Mouse (Mus musculus) hindbrain, embryonic 11.5 days (tissue): ENCODE measurements around the gene Rab3a. TPM values are rescaled to one million over a fixed set of nuclear protein-coding genes. Genes with fewer than 3 reads are reported as not detected.

Experiments used
- ATAC-seq: fragments of 200-750 bp; cut with Nextera tagmentation; 2 replicates; pipeline ENCODE4 v1.8.0; 2017; ENCODE audit warnings: mild to moderate bottlenecking, moderate TSS enrichment, moderate library complexity; ENCODE audit not compliant: low FRiP score
- DNase-seq: peaks from one replicate; pipeline ENCODE4 v3.0.0-alpha.2; 2015; ENCODE audit warnings: low spot score
- H3K27ac ChIP-seq: fragments of 300-500 bp; sonication (generic); 2 replicates; pipeline ENCODE4 v1.5.1; 2014; ENCODE audit warnings: mild to moderate bottlenecking, low read depth, low read length
- H3K27me3 ChIP-seq: fragments of 300-500 bp; sonication (generic); 2 replicates; pipeline ENCODE4 v1.6.1; 2014; ENCODE audit warnings: mild to moderate bottlenecking, low read length, moderate library complexity, mixed read lengths; ENCODE audit not compliant: control insufficient read depth, insufficient read depth
- H3K36me3 ChIP-seq: fragments of 300-500 bp; sonication (generic); 2 replicates; pipeline ENCODE4 v1.6.1; 2014; ENCODE audit warnings: mild to moderate bottlenecking, low read length, moderate library complexity, mixed read lengths; ENCODE audit not compliant: control insufficient read depth, insufficient read depth
- H3K4me1 ChIP-seq: fragments of 300-500 bp; sonication (generic); replicated peaks from 2 replicates; pipeline ENCODE4 v1.6.1; 2014; ENCODE audit warnings: low read length, mixed read lengths; ENCODE audit not compliant: control insufficient read depth, insufficient read depth
- H3K4me2 ChIP-seq: fragments of 300-500 bp; sonication (generic); replicated peaks from 2 replicates; pipeline ENCODE4 v1.6.1; 2014; ENCODE audit warnings: mild to moderate bottlenecking, low read depth, low read length
- H3K4me3 ChIP-seq: fragments of 300-500 bp; sonication (generic); 2 replicates; pipeline ENCODE4 v1.5.1; 2014; ENCODE audit warnings: low read depth, low read length
- H3K9ac ChIP-seq: fragments of 300-500 bp; sonication (generic); 2 replicates; pipeline ENCODE4 v1.6.1; 2014; ENCODE audit warnings: low read depth, low read length
- H3K9me3 ChIP-seq: fragments of 300-500 bp; sonication (generic); 2 replicates; pipeline ENCODE4 v1.6.1; 2016; ENCODE audit warnings: low read length; ENCODE audit not compliant: control insufficient read depth
- WGBS: fragments of 180-500 bp; shearing (Covaris S2); extraction: QIAGEN DNeasy Blood & Tissue Kit; methylation state at CpG from one replicate; pipeline ENCODE4 v1.1.7; 2014; 5-methylcytosine and 5-hydroxymethylcytosine counted together
- polyA plus RNA-seq: library from polyadenylated mRNA; unstranded; fragments of >200 nt; fragmentation: Nextera tagmentation; extraction: Ambion mirVana; gene quantifications from 2 replicates; pipeline ENCODE4 v1.2.1, GENCODE M21; 2014

The Rab3a gene
- polyA plus RNA-seq, 1 experiment from 2014 or later, result 91.5 TPM

- peak; percentile 20; the same call in 1 of the 2 replicates for ATAC-seq
- Histone ChIP-seq H3K36me3 (peaks cover 7% of the 10 kb centered on the region; the same call in 1 of the 2 replicates), H3K27me3 (no peaks in the 10 kb centered on the region), H3K4me3 (peak overlapping the region; percentile 17; the same call in 1 of the 2 replicates), H3K9me3 (no peaks in the 10 kb centered on the region), H3K27ac (no peak overlapping the region), H3K9ac (peak overlapping the region; percentile 31; the same call in 1 of the 2 replicates), H3K4me1 (peaks cover 8% of the 10 kb centered on the region), H3K4me2 (peak overlapping the region; percentile 42)
- 9% methylated on average over 21 of the region's 21 CpGs for WGBS
- peak; percentile 53 for DNase-seq
Observed at GRCm38 (mm10) chr8:70766571-70767440, 12.3 kb downstream of the Rab3a start.

- 79% methylated on average over 6 of the region's 6 CpGs for WGBS
- DNase-seq, result no peak
- Histone ChIP-seq H3K36me3 (peaks cover 7% of the 10 kb centered on the region; the same call in 1 of the 2 replicates), H3K9ac (no peak overlapping the region), H3K27ac (no peak overlapping the region), H3K4me2 (no peak overlapping the region), H3K27me3 (no peaks in the 10 kb centered on the region), H3K4me3 (no peak overlapping the region), H3K9me3 (no peaks in the 10 kb centered on the region), H3K4me1 (peaks cover 8% of the 10 kb centered on the region)
- no peak for ATAC-seq
Observed at GRCm38 (mm10) chr8:70767503-70767902, 13.0 kb downstream of the Rab3a start.

- no peak overlapping the region for H3K27ac ChIP-seq
- 95% methylated on average over 32 of the region's 32 CpGs for WGBS
- H3K27me3 ChIP-seq, result no peaks in the 10 kb centered on the region
- DNase-seq (no peak), ATAC-seq (no peak)
- H3K9me3 ChIP-seq, result no peaks in the 10 kb centered on the region
- H3K4me2 ChIP-seq, result no peak overlapping the region
- no peak overlapping the region for H3K9ac ChIP-seq
- H3K4me3 ChIP-seq, result no peak overlapping the region
- peaks cover 7% of the 10 kb centered on the region; the same call in 1 of the 2 replicates for H3K36me3 ChIP-seq
- H3K4me1 ChIP-seq, result peaks cover 8% of the 10 kb centered on the region
Observed at GRCm38 (mm10) chr8:70768231-70768776, 13.8 kb downstream of the Rab3a start.

GRCm38 (mm10) chr8:70768956-70769355 lies 14.5 kb downstream of the Rab3a start:
- no peaks in the 10 kb centered on the region for H3K9me3 ChIP-seq
- no peak overlapping the region for H3K9ac ChIP-seq
- peaks cover 8% of the 10 kb centered on the region for H3K4me1 ChIP-seq
- no peak overlapping the region for H3K4me2 ChIP-seq
- no peaks in the 10 kb centered on the region for H3K27me3 ChIP-seq
- no peak overlapping the region for H3K27ac ChIP-seq
- ATAC-seq (peak; percentile 26), DNase-seq (no peak)
- WGBS, result 86% methylated on average over 16 of the region's 16 CpGs
- peaks cover 7% of the 10 kb centered on the region; the same call in 1 of the 2 replicates for H3K36me3 ChIP-seq
- no peak overlapping the region for H3K4me3 ChIP-seq

- no peak overlapping the region for H3K9ac ChIP-seq
- H3K9me3 ChIP-seq, result no peaks in the 10 kb centered on the region
- H3K36me3 ChIP-seq, result peaks cover 7% of the 10 kb centered on the region; the same call in 1 of the 2 replicates
- DNase-seq (peak; percentile 98), ATAC-seq (peak; percentile 66)
- no peak overlapping the region for H3K27ac ChIP-seq
- no peak overlapping the region for H3K4me3 ChIP-seq
- peaks cover 8% of the 10 kb centered on the region for H3K4me1 ChIP-seq
- no peaks in the 10 kb centered on the region for H3K27me3 ChIP-seq
- WGBS, result 6% methylated on average over 26 of the region's 26 CpGs
- H3K4me2 ChIP-seq, result no peak overlapping the region
Observed at GRCm38 (mm10) chr8:70769359-70769758, 14.9 kb downstream of the Rab3a start.

DNA sequence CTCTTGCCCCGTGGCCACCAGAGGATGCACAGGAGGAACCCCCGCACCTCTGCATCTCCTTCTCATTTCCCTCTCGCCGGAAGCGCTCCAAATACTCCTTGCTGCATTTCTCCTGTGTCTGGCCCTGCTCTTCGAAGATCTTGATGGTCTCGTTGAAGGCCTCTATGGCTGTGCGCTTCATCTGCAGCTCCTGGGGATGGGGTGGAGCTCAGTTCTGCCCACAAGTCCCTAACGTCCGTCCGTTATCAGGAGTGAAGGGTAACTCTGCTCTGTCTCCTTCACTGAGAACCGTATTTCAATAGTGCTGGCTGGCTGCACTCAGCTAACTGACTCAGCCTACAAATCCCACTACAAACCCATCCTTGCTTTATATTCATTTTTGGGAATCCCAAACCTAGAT lies 15.4 kb downstream of the Rab3a start:
- DNase-seq (no peak), ATAC-seq (no peak)
- 67% methylated on average over 12 of the region's 12 CpGs for WGBS
- peaks cover 9% of the 10 kb centered on the region for H3K4me1 ChIP-seq
- no peak overlapping the region for H3K27ac ChIP-seq
- no peak overlapping the region for H3K4me2 ChIP-seq
- H3K4me3 ChIP-seq, result no peak overlapping the region
- H3K36me3 ChIP-seq, result peaks cover 7% of the 10 kb centered on the region; the same call in 1 of the 2 replicates
- H3K27me3 ChIP-seq, result no peaks in the 10 kb centered on the region
- H3K9ac ChIP-seq, result no peak overlapping the region; the same call in 1 of the 2 replicates
- H3K9me3 ChIP-seq, result no peaks in the 10 kb centered on the region

- Histone ChIP-seq H3K4me2 (no peak overlapping the region), H3K9me3 (no peaks in the 10 kb centered on the region), H3K27ac (no peak overlapping the region), H3K36me3 (peaks cover 7% of the 10 kb centered on the region; the same call in 1 of the 2 replicates), H3K4me1 (peaks cover 12% of the 10 kb centered on the region), H3K27me3 (no peaks in the 10 kb centered on the region; the same call in 1 of the 2 replicates), H3K9ac (no peak overlapping the region), H3K4me3 (no peak overlapping the region)
- 97% methylated on average over 13 of the region's 13 CpGs for WGBS
- ATAC-seq (no peak), DNase-seq (no peak)
Observed at GRCm38 (mm10) chr8:70770748-70771147, 16.3 kb downstream of the Rab3a start.

DNA sequence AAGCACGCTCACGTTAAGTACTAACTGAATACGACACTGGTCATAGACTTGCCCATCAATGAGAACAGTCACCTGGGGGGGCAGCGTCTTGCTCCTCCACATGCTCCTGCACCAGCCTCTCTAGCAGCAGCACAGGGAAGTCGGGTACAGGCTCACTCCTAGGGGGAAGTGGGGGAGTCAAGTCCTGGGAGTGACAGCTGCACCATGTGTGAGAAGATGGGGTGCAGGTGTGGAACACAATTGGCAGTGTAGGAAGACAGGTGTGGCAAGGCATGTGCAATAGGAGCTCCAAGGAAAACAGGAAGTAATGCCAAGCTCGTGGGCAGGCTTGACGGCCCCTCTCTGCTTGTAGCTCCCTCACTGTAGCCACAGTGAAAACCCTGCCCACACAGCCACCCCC lies 16.7 kb downstream of the Rab3a start:
- H3K27ac ChIP-seq, result no peak overlapping the region
- no peaks in the 10 kb centered on the region; the same call in 1 of the 2 replicates for H3K27me3 ChIP-seq
- no peak overlapping the region for H3K4me3 ChIP-seq
- H3K4me1 ChIP-seq, result peaks cover 9% of the 10 kb centered on the region
- H3K4me2 ChIP-seq, result no peak overlapping the region
- no peak overlapping the region for H3K9ac ChIP-seq
- no peak for DNase-seq
- ATAC-seq, result no peak
- no peaks in the 10 kb centered on the region for H3K9me3 ChIP-seq
- peaks cover 7% of the 10 kb centered on the region; the same call in 1 of the 2 replicates for H3K36me3 ChIP-seq
- WGBS, result 86% methylated on average over 7 of the region's 7 CpGs
